In genomic region chr16:7797176-7797786, GRCm38 (mm10) we compare ENCODE assay signal across 15 mouse cellular contexts.
A peak's percentile ranks its signal among the peaks of the same experiment; 100 is the strongest.
DNase-seq lines count a peak whose midpoint lies in the region; ATAC-seq and TF ChIP-seq lines count a peak whose summit lies in the region.
"Had no signal": no experiment of that assay in that cellular context is flagged by ENCODE, and none has a peak within 500 bp of the region (broad histone marks: within the 10 kb centered on the region; RNA-seq: fewer than 3 reads in every experiment).

No protein-coding gene starts in this region.

- H3K4me2 ChIP-seq in neural tube, embryonic 13.5 days, result no peak overlapping the region
- H3K4me2 ChIP-seq in hindbrain, embryonic 13.5 days, result no peak overlapping the region

- peak overlapping the region; percentile 30; the same call in 1 of the 2 replicates for H3K27ac ChIP-seq in neural tube, embryonic 13.5 days (replicated peaks)
- H3K27ac ChIP-seq in hindbrain, embryonic 13.5 days, result 0 out of 2 replicates have a peak overlapping the region, but pooled peaks have one; percentile 44
- H3K27ac ChIP-seq: embryonic facial prominence, embryonic 10.5 days; heart, embryonic 10.5 days had no signal

- H3K36me3 ChIP-seq in neural tube, embryonic 13.5 days, result no peaks in the 10 kb centered on the region
- no peaks in the 10 kb centered on the region for H3K36me3 ChIP-seq in hindbrain, embryonic 13.5 days
- H3K36me3 ChIP-seq: embryonic facial prominence, embryonic 10.5 days; heart, embryonic 10.5 days had no signal

- 55% methylated on average over 8 of the region's 8 CpGs for WGBS in neural tube, embryonic 13.5 days
- 41% methylated on average over 8 of the region's 8 CpGs for WGBS in hindbrain, embryonic 13.5 days

- TF ChIP-seq POLR2A in brain, embryonic 14.5 days (IDR thresholded peaks at IDR 0.05; ENCODE audit: borderline replicate concordance, extremely low read depth, insufficient read depth, insufficient read length, poor library complexity, severe bottlenecking), result no peak

- H3K4me3 ChIP-seq in neural tube, embryonic 13.5 days, result no peak overlapping the region
- no peak overlapping the region for H3K4me3 ChIP-seq in hindbrain, embryonic 13.5 days
- H3K4me3 ChIP-seq: embryonic facial prominence, embryonic 10.5 days; heart, embryonic 10.5 days had no signal

- no peak for TF ChIP-seq CTCF in brain, embryonic 14.5 days (IDR thresholded peaks at IDR 0.05; ENCODE audit: borderline replicate concordance, extremely low read depth, insufficient read depth, insufficient read length)

- DNase-seq in neural tube, embryonic 10.5 days (ENCODE audit: extremely low spot score, low spot score), result no peak
- DNase-seq in brain, embryonic 14.5 days (ENCODE audit: low read depth), result peak; percentile 64
- DNase-seq in thymus, postnatal 4 days, result peak; percentile 30
- DNase-seq in B cell, adult 2 months, result no peak
- no peak for DNase-seq in cerebellum, adult 8-10 months
- DNase-seq: adrenal gland, adult 8-10 months; cerebellum, postnatal 10 days; gastrocnemius, postnatal 10 days; kidney, adult 18-20 months; liver; lung, adult 2 months had no signal

- no peak overlapping the region for H3K9ac ChIP-seq in neural tube, embryonic 13.5 days
- H3K9ac ChIP-seq in hindbrain, embryonic 13.5 days, result no peak overlapping the region; the same call in 1 of the 2 replicates

- ATAC-seq in neural tube, embryonic 13.5 days (ENCODE audit: low read depth), result no peak
- ATAC-seq in hindbrain, embryonic 13.5 days (ENCODE audit: low FRiP score), result no peak

- no peaks in the 10 kb centered on the region for H3K9me3 ChIP-seq in neural tube, embryonic 13.5 days
- H3K9me3 ChIP-seq in hindbrain, embryonic 13.5 days, result no peaks in the 10 kb centered on the region
- H3K9me3 ChIP-seq: embryonic facial prominence, embryonic 10.5 days; heart, embryonic 10.5 days had no signal

- no peaks in the 10 kb centered on the region for H3K27me3 ChIP-seq in neural tube, embryonic 13.5 days
- H3K27me3 ChIP-seq in hindbrain, embryonic 13.5 days, result no peaks in the 10 kb centered on the region

- peaks cover 9% of the 10 kb centered on the region for H3K4me1 ChIP-seq in neural tube, embryonic 13.5 days (replicated peaks)
- H3K4me1 ChIP-seq in hindbrain, embryonic 13.5 days (replicated peaks), result peaks cover 11% of the 10 kb centered on the region; the same call in 1 of the 2 replicates
- H3K4me1 ChIP-seq: heart, embryonic 10.5 days had no signal

Comparison
In these comparisons a context has a peak if more than half of its experiments do, and no peak if none do; other contexts are left out.
1. DNase-seq: peak in brain, embryonic 14.5 days (single experiment) and thymus, postnatal 4 days (single experiment); none in neural tube, embryonic 10.5 days (single experiment), B cell, adult 2 months (0 of 2) and cerebellum, adult 8-10 months (single experiment).